Mouse (Mus musculus) urinary bladder, postnatal 25 days (tissue): ENCODE data around the gene Cux1.

ENCODE experiments used
- DNase-seq: peaks from one replicate; pipeline ENCODE4 v3.0.0; 2022; ENCODE audit warnings: low spot score

Gene Cux1

GRCm38 (mm10) chr5:136567176-136568025 is at the start of gene Cux1:
Gene Cux1, minus strand, starts transcription at chr5:136567490.
- DNase-seq: peak; percentile 75

GRCm38 (mm10) chr5:136612391-136612790 is 45.1 kb upstream of the Cux1 start:
- DNase-seq: no peak

GRCm38 (mm10) chr5:136608814-136609434 is 41.6 kb upstream of the Cux1 start:
- DNase-seq: no peak

GRCm38 (mm10) chr5:136605144-136605543 is 37.9 kb upstream of the Cux1 start:
- no peak for DNase-seq

- no peak for DNase-seq
Observed at GRCm38 (mm10) chr5:136603176-136603964, 36.1 kb upstream of the Cux1 start.

DNA sequence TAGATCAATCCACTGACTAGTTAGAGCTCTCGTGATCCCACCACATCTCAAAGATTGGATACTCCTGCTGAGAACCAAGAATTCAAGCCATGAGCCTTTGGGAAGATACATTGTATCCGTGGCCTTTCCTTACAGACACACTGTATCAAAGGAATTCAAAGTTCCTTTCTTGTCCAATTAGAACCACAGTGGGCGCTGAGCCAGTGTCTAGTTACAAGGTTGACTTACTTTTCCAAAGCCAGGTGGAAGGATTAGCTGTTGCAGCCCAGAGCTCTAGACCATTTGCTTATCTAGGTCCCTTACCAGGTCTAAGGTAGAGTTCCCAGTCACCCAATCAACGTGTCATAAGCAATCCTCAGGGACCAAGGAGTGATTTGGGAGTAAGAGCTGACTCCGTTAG is 33.2 kb upstream of the Cux1 start:
- no peak for DNase-seq

- DNase-seq: no peak
Observed at GRCm38 (mm10) chr5:136594896-136595540, 27.7 kb upstream of the Cux1 start.

GRCm38 (mm10) chr5:136591816-136592499 is 24.7 kb upstream of the Cux1 start:
- no peak for DNase-seq

- no peak for DNase-seq
Observed at GRCm38 (mm10) chr5:136589002-136589401, 21.7 kb upstream of the Cux1 start.

- DNase-seq: no peak
Observed at GRCm38 (mm10) chr5:136588471-136588870, 21.2 kb upstream of the Cux1 start.

GRCm38 (mm10) chr5:136584676-136585285 is 17.5 kb upstream of the Cux1 start:
- DNase-seq: no peak

DNA sequence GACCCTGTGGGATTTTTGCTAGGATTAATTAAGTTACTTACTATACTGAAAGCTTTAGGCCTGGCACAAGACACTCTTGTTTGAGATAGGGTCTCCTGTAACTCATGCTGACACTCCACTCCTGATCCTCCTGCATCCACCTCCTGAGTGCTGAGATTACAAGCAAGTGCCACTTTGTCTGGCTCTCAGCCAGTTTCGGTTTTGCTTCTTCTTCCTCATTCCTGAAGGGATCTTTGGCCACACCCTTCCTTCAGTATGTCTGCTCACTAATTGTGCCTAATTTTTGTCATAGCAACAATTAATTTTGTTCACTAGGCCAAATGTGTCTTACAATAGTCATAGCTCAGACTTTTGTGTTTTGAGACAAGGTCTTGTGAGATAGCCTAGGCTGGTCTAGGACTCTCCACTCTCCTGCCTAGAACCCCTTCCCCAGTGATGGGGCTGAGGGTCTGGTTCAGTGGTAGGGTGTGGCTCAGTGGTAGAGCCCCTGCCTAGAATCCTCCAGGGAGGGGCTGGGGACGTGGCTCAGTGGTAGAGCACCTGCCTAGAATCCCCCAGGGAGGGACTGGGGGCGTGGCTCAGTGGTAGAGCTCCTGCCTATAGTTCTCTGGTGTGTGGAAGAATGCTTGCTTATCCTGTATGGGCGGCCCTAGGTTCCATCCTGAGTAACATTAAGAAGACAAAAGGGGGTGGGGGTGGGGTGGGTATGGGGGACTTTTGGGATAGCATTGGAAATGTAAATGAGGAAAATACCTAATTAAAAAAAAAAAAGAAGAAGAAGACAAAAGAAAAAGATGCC is 16.6 kb upstream of the Cux1 start:
- no peak for DNase-seq

DNA sequence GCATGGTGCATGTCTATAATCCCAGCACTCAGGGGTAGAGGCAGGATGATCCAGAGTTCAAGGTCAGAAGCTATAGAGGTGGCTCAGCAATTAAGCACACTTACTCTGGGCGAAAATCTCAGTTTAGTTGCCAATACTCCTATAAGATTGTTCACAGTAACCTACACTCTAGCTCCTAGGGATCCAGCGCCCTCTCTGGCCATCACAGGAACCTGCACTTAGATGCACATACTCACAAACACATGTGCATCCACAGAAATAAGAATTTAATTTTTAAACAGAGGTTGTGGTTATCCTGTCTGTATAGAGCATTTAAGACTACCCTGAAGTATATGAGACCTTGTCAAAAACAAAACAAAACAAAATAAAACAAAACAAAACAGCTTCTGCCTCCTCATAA is 16.0 kb upstream of the Cux1 start:
- DNase-seq: no peak

GRCm38 (mm10) chr5:136582201-136582600 is 14.9 kb upstream of the Cux1 start:
- no peak for DNase-seq

GRCm38 (mm10) chr5:136581625-136582024 is 14.3 kb upstream of the Cux1 start:
- DNase-seq: no peak

- peak; percentile 53 for DNase-seq
Observed at GRCm38 (mm10) chr5:136581166-136581565, 13.9 kb upstream of the Cux1 start.

GRCm38 (mm10) chr5:136578201-136578600 is 10.9 kb upstream of the Cux1 start:
- no peak for DNase-seq

- DNase-seq: no peak
Observed at GRCm38 (mm10) chr5:136570171-136570570, 2.9 kb upstream of the Cux1 start.

GRCm38 (mm10) chr5:136568776-136569175 is 1.5 kb upstream of the Cux1 start:
- peak; percentile 73 for DNase-seq

- peak; percentile 36 for DNase-seq
Observed at GRCm38 (mm10) chr5:136568026-136568765, 906 bp upstream of the Cux1 start.
